Mouse (Mus musculus) frontal cortex, postnatal 14 days (tissue): ENCODE results near the gene Ifnl3.
A peak's percentile ranks its signal among the peaks of the same experiment; 100 is the strongest.

ENCODE experiments used
- DNase-seq, 2 experiments: peaks; one replicate each; pipeline ENCODE4 v3.0.0; 2022; ENCODE audit warnings: low spot score in 2 of 2

Gene Ifnl3

GRCm38 (mm10) chr7:28546649-28547048 lies 24.0 kb downstream of the Ifnl3 start:
- no peak for DNase-seq

- no peak for DNase-seq
Observed at GRCm38 (mm10) chr7:28547154-28547553, 24.5 kb downstream of the Ifnl3 start, which contains the start of gene Nccrp1. TSS of gene Nccrp1 (minus strand) at chr7:28547254.

GRCm38 (mm10) chr7:28547628-28548027 lies 25.0 kb downstream of the Ifnl3 start:
- DNase-seq, result no peak

GRCm38 (mm10) chr7:28553076-28553475 lies 30.4 kb downstream of the Ifnl3 start:
- DNase-seq, result no peak

GRCm38 (mm10) chr7:28555939-28556535 lies 33.4 kb downstream of the Ifnl3 start:
- no peak for DNase-seq

GRCm38 (mm10) chr7:28557069-28557468 lies 34.4 kb downstream of the Ifnl3 start:
- DNase-seq, result no peak

DNA sequence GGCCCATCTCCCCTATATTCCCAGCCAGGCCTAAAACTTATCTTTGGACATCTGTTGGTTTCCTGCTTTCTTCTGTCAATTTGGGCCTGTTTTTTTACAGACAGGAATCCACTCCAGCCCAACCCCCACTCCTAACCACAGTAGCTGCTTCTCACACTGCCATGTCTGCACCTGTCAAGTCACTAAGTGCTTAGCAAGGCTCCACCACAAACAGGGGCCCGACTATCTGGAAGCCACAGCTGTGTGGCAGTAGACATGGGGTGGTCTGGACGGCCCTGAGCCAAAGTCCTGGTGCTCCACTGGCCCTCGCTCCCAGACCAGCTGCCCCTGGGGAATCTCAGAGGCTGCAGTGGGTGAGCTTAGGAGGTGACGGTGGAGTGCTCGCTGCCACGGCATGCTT lies 35.1 kb downstream of the Ifnl3 start:
- DNase-seq, result no peak

GRCm38 (mm10) chr7:28558486-28558885 lies 35.9 kb downstream of the Ifnl3 start:
- no peak for DNase-seq

DNA sequence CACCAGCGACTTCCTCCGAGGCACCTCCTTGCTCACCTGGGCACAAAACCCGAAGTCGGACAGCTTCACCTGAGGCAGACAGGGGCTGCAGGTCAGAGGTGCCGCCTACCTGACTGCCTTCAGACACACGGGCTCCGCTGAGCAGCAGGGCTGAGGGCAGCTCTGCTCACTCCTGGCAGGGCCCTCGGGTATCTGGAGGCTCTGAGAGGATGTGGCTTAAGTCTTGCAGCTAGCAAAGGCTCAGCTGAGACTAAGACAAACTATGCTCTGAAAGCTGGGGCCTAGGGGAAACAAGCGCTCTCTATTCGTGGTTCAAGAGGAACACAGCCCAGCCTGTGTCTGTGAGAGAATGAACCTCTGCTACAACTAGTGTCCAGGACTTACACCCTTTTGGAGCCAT lies 38.2 kb downstream of the Ifnl3 start:
- DNase-seq, result no peak

DNA sequence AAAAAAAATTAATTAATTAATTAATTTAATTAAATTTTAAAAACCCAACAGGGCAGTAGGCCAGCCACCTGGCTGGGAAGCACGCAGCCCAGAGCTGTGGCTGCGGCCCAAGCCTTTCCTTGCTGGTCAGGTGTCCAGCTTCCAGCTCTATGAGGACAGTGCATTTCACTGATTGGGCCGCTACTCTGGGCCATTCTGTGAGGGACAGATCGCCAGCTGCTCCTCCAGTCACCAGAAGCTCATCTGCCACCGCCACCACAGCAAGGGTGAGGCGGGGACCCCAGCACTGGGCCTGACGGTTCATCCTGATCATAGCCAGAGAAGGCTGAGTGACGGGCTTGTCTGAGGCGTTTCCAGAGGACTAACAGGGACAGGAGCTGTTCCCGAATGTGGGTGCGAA lies 39.3 kb downstream of the Ifnl3 start:
- DNase-seq, result no peak

DNA sequence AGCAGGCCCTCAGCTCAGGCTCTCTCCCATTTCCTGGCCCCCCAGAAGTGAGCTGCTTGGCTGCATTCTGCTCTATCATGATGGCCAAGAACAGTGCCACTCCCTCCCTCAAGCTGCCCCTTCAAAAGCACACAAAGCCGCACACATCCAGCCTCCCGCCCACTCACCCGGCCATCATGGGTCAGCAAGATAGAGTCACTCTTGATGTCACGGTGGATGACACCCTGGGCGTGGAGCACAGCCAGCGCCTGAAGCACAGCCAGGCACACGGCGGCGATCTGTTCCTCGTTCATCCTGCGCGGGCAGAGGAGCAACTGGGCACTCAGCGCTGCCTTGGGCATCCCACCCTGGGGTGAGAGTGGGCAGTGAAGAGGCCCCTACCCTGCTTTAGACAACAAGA lies 39.7 kb downstream of the Ifnl3 start:
- no peak for DNase-seq

- no peak for DNase-seq
Observed at GRCm38 (mm10) chr7:28562951-28563350, 40.3 kb downstream of the Ifnl3 start.

GRCm38 (mm10) chr7:28565407-28565806 lies 42.8 kb downstream of the Ifnl3 start:
- DNase-seq, result no peak

GRCm38 (mm10) chr7:28567539-28567938 lies 44.9 kb downstream of the Ifnl3 start:
- DNase-seq, result no peak

DNA sequence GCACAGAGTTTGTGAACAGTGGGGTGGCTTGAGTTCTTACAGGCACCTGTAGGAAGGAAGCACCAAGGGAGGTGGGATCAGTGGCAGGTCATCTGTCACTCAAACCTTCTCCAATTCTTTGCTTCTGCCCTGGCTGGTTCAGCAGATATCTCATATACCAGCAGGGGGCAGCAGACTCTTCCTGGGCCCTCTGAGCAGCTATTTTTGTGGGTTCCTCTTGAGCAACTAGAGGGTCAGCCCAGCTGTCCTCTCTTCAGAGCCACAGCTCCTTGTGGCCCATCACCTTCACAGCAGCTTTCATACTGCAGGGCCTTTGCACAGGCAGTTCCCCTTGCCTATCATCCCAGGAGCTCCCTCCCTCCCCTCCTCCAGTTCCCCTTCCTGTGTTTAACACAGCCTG lies 45.6 kb downstream of the Ifnl3 start:
- DNase-seq, result peak in 1 of 2 experiments; percentile 51

- no peak for DNase-seq
Observed at GRCm38 (mm10) chr7:28570291-28570981, 47.8 kb downstream of the Ifnl3 start.

DNA sequence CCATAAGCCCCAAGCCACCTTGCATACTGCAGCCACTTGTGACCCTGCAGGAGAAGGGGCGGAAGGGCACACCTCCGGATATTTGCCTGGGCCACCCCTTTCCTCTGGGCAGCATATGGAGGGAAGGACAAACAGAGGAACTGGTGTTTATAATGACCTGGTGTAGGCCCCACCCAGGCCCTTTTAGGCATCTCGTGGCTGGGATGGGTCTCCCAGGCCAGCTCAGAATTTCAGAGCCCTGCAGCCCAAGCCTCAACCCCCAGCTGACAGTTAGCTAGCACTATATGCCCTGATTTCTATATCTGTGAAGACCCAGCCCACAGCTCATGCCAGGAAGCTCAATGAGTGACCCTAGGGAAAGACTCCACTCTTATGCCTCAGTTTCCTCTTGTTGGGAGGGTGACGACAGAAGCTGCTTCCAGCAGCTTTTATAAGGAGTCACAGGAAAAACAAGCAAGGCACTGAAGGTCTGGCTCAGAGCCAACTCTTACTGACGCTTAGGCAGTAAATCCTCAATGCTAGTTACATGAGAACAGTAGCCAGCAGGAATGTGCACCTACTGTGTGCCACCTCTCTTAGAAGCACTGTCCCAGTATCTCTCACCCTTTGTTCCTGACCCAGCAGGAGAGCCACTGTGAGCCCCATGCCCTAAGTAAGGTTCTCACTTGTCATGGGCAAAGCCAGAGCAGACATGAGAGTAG lies 48.5 kb downstream of the Ifnl3 start:
- no peak for DNase-seq

DNA sequence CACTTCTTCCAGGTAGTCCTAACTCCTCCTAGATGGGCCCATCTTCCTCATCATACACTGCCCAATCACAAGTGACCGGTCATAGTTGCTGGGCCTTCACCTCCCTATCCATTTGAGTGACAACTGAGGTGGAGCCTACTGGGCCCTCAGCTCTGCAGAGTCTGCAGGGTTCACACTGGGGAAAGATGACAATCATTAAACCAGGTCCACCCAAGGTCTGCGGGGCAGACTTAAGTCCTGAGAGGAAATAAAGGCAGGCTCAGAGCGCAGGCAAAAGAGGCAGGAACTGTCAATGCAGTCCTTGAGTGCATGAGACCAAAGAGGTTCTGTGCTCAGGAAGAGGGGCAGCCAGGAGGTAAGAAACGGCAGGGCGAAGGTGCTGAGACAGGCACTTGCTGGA lies 50.1 kb downstream of the Ifnl3 start:
- no peak for DNase-seq

DNA sequence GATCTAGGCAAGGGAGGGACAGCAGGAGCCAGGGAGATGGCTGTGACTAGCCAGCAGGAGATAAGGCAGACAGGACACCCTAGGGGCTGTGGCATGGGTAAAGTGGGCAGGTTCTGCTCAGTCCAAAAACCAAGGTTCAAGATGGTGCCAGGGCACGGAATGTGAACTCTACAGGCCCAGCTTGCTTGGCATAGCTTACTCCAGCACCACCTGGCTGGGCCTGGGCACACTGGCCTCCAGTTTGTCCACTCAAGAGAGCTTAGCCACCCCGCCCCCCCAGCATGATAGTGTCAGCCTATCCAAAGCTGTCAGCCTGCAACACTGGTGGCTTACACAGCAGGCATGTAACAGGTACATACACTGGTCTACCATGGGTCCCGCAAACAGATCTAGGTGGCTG lies 50.6 kb downstream of the Ifnl3 start:
- DNase-seq, result no peak
